Mouse (Mus musculus) testis, postnatal 14 days (tissue): ENCODE results near the gene Gm20708.
"Not testable (repeated sequence)": the region's sequence is repeated elsewhere in the genome, so short reads cannot be mapped to it uniquely, and the experiment has no call there.

Experiments used
- DNase-seq: peaks from one replicate; pipeline ENCODE4 v3.0.0; 2021; ENCODE audit warnings: low spot score

Gene Gm20708

GRCm38 (mm10) chr11:117833509-117833908 is 24.0 kb downstream of the Gm20708 start:
- DNase-seq, result not testable (repeated sequence)

GRCm38 (mm10) chr11:117834086-117834485 is 24.6 kb downstream of the Gm20708 start:
- no peak for DNase-seq

- peak; percentile 69 for DNase-seq
Measured at GRCm38 (mm10) chr11:117836306-117836705, 26.8 kb downstream of the Gm20708 start.

- no peak for DNase-seq
Measured at GRCm38 (mm10) chr11:117838572-117838971, 29.1 kb downstream of the Gm20708 start.

GRCm38 (mm10) chr11:117839021-117839420 is 29.6 kb downstream of the Gm20708 start:
- DNase-seq, result no peak

- DNase-seq, result no peak
Measured at GRCm38 (mm10) chr11:117840910-117841309, 31.4 kb downstream of the Gm20708 start.

- DNase-seq, result no peak
Measured at GRCm38 (mm10) chr11:117843434-117843833, 34.0 kb downstream of the Gm20708 start.

- no peak for DNase-seq
Measured at GRCm38 (mm10) chr11:117844997-117845396, 35.5 kb downstream of the Gm20708 start.

GRCm38 (mm10) chr11:117845651-117846050 is 36.2 kb downstream of the Gm20708 start:
- DNase-seq, result no peak

GRCm38 (mm10) chr11:117846640-117847039 is 37.2 kb downstream of the Gm20708 start:
- no peak for DNase-seq

GRCm38 (mm10) chr11:117847593-117848215 is 38.2 kb downstream of the Gm20708 start:
- DNase-seq, result no peak

GRCm38 (mm10) chr11:117848271-117848984 is 39.0 kb downstream of the Gm20708 start:
- peak; percentile 48 for DNase-seq

GRCm38 (mm10) chr11:117848985-117849671 is 39.7 kb downstream of the Gm20708 start, which contains the start of gene Birc5:
Birc5 (plus strand) TSS chr11:117849251.
- peak; percentile 95 for DNase-seq

- no peak for DNase-seq
Measured at GRCm38 (mm10) chr11:117852875-117853274, 43.4 kb downstream of the Gm20708 start.

- no peak for DNase-seq
Measured at GRCm38 (mm10) chr11:117854241-117854640, 44.8 kb downstream of the Gm20708 start.

- DNase-seq, result no peak
Measured at GRCm38 (mm10) chr11:117855360-117855759, 45.9 kb downstream of the Gm20708 start.

- no peak for DNase-seq
Measured at GRCm38 (mm10) chr11:117855975-117856374, 46.5 kb downstream of the Gm20708 start.

- no peak for DNase-seq
Measured at GRCm38 (mm10) chr11:117857462-117857861, 48.0 kb downstream of the Gm20708 start.

- no peak for DNase-seq
Measured at GRCm38 (mm10) chr11:117858392-117858791, 48.9 kb downstream of the Gm20708 start.

- no peak for DNase-seq
Measured at GRCm38 (mm10) chr11:117860601-117861000, 51.1 kb downstream of the Gm20708 start, which contains the start of gene Tmem235. Tmem235 (plus strand) TSS chr11:117860752.

GRCm38 (mm10) chr11:117863174-117863856 is 53.8 kb downstream of the Gm20708 start:
- DNase-seq, result no peak

GRCm38 (mm10) chr11:117864805-117865204 is 55.3 kb downstream of the Gm20708 start:
- no peak for DNase-seq
